Mouse (Mus musculus) thymus, postnatal 14 days (tissue): ENCODE data around the gene Ptpn13.
A peak's percentile ranks its signal among the peaks of the same experiment; 100 is the strongest.

ENCODE experiments used
- DNase-seq: peaks from one replicate; pipeline ENCODE4 v3.0.0; 2021

Gene Ptpn13

GRCm38 (mm10) chr5:103424678-103425319 is at the start of gene Ptpn13:
Gene Ptpn13 (plus strand): TSS chr5:103425192.
- DNase-seq: peak; percentile 94

GRCm38 (mm10) chr5:103375226-103375625 is 49.8 kb upstream of the Ptpn13 start:
- no peak for DNase-seq

- DNase-seq: no peak
Observed at GRCm38 (mm10) chr5:103376354-103377295, 48.4 kb upstream of the Ptpn13 start.

- DNase-seq: no peak
Observed at GRCm38 (mm10) chr5:103377493-103378130, 47.4 kb upstream of the Ptpn13 start.

- no peak for DNase-seq
Observed at GRCm38 (mm10) chr5:103380785-103381527, 44.0 kb upstream of the Ptpn13 start.

- no peak for DNase-seq
Observed at GRCm38 (mm10) chr5:103382951-103383350, 42.0 kb upstream of the Ptpn13 start.

GRCm38 (mm10) chr5:103384021-103384420 is 41.0 kb upstream of the Ptpn13 start:
- no peak for DNase-seq

GRCm38 (mm10) chr5:103387540-103388026 is 37.4 kb upstream of the Ptpn13 start:
- DNase-seq: no peak

- no peak for DNase-seq
Observed at GRCm38 (mm10) chr5:103389415-103389814, 35.6 kb upstream of the Ptpn13 start.

- DNase-seq: no peak
Observed at GRCm38 (mm10) chr5:103393220-103393619, 31.8 kb upstream of the Ptpn13 start.

GRCm38 (mm10) chr5:103393752-103394151 is 31.2 kb upstream of the Ptpn13 start:
- no peak for DNase-seq

GRCm38 (mm10) chr5:103395683-103396082 is 29.3 kb upstream of the Ptpn13 start:
- DNase-seq: no peak

GRCm38 (mm10) chr5:103397429-103397828 is 27.6 kb upstream of the Ptpn13 start:
- DNase-seq: no peak

- DNase-seq: peak; percentile 45
Observed at GRCm38 (mm10) chr5:103404213-103404968, 20.6 kb upstream of the Ptpn13 start.

GRCm38 (mm10) chr5:103405921-103406320 is 19.1 kb upstream of the Ptpn13 start:
- no peak for DNase-seq

GRCm38 (mm10) chr5:103412020-103412747 is 12.8 kb upstream of the Ptpn13 start:
- no peak for DNase-seq

- no peak for DNase-seq
Observed at GRCm38 (mm10) chr5:103414542-103414941, 10.4 kb upstream of the Ptpn13 start.

- DNase-seq: no peak
Observed at GRCm38 (mm10) chr5:103418009-103418408, 7.0 kb upstream of the Ptpn13 start.

- no peak for DNase-seq
Observed at GRCm38 (mm10) chr5:103418886-103419285, 6.1 kb upstream of the Ptpn13 start.

- DNase-seq: no peak
Observed at GRCm38 (mm10) chr5:103420568-103420967, 4.4 kb upstream of the Ptpn13 start.

GRCm38 (mm10) chr5:103422609-103423008 is 2.4 kb upstream of the Ptpn13 start:
- DNase-seq: no peak
